Mouse (Mus musculus): ENCODE data around the gene Prkag1.

The Prkag1 gene

GRCm38 (mm10) chr15:98792233-98793020 lies 38.9 kb downstream of the Prkag1 start:
- DNase-seq (ENCODE audit: low read depth): no peak

- no peak for DNase-seq (ENCODE audit: low read depth)
Observed at GRCm38 (mm10) chr15:98791771-98792170, 39.5 kb downstream of the Prkag1 start.

GRCm38 (mm10) chr15:98791221-98791620 lies 40.1 kb downstream of the Prkag1 start:
- no peak for DNase-seq (ENCODE audit: low read depth)

GRCm38 (mm10) chr15:98790761-98791160 lies 40.6 kb downstream of the Prkag1 start:
- no peak for DNase-seq (ENCODE audit: low read depth)

GRCm38 (mm10) chr15:98789661-98790535 lies 41.4 kb downstream of the Prkag1 start, which contains the start of gene Wnt1:
Gene Wnt1, plus strand, starts transcription at chr15:98789857.
- no peak for DNase-seq (ENCODE audit: low read depth)

GRCm38 (mm10) chr15:98788972-98789660 lies 42.2 kb downstream of the Prkag1 start:
- DNase-seq (ENCODE audit: low read depth): no peak

GRCm38 (mm10) chr15:98787930-98788329 lies 43.4 kb downstream of the Prkag1 start:
- no peak for DNase-seq (ENCODE audit: low read depth)

GRCm38 (mm10) chr15:98785744-98786143 lies 45.6 kb downstream of the Prkag1 start:
- DNase-seq (ENCODE audit: low read depth): no peak

GRCm38 (mm10) chr15:98781166-98781565 lies 50.2 kb downstream of the Prkag1 start:
- DNase-seq (ENCODE audit: low read depth): no peak

GRCm38 (mm10) chr15:98780573-98780972 lies 50.7 kb downstream of the Prkag1 start:
- DNase-seq (ENCODE audit: low read depth): no peak

- DNase-seq (ENCODE audit: low read depth): no peak
Observed at GRCm38 (mm10) chr15:98780075-98780474, 51.2 kb downstream of the Prkag1 start.

- DNase-seq (ENCODE audit: low read depth): no peak
Observed at GRCm38 (mm10) chr15:98778806-98779205, 52.5 kb downstream of the Prkag1 start.

GRCm38 (mm10) chr15:98778191-98778770 lies 53.0 kb downstream of the Prkag1 start:
- no peak for DNase-seq (ENCODE audit: low read depth)

GRCm38 (mm10) chr15:98777762-98778161 lies 53.6 kb downstream of the Prkag1 start, which contains the start of gene Wnt10b:
Gene Wnt10b, minus strand, starts transcription at chr15:98778150.
- no peak for DNase-seq (ENCODE audit: low read depth)

GRCm38 (mm10) chr15:98777005-98777616 lies 54.2 kb downstream of the Prkag1 start:
- no peak for DNase-seq (ENCODE audit: low read depth)

GRCm38 (mm10) chr15:98776280-98777004 lies 54.9 kb downstream of the Prkag1 start:
- no peak for DNase-seq (ENCODE audit: low read depth)

- no peak for DNase-seq (ENCODE audit: low read depth)
Observed at GRCm38 (mm10) chr15:98775533-98775932, 55.8 kb downstream of the Prkag1 start.

GRCm38 (mm10) chr15:98774096-98774495 lies 57.2 kb downstream of the Prkag1 start:
- DNase-seq (ENCODE audit: low read depth): no peak

- no peak for DNase-seq (ENCODE audit: low read depth)
Observed at GRCm38 (mm10) chr15:98772511-98773211, 58.7 kb downstream of the Prkag1 start.

GRCm38 (mm10) chr15:98771813-98772425 lies 59.4 kb downstream of the Prkag1 start:
- no peak for DNase-seq (ENCODE audit: low read depth)

Data from c-Kit-positive CD71-negative TER-119-negative erythroid progenitor cells, embryonic 14.5 days (primary cell).